Mouse (Mus musculus): ENCODE results near the gene Rasgrf2.

DNA sequence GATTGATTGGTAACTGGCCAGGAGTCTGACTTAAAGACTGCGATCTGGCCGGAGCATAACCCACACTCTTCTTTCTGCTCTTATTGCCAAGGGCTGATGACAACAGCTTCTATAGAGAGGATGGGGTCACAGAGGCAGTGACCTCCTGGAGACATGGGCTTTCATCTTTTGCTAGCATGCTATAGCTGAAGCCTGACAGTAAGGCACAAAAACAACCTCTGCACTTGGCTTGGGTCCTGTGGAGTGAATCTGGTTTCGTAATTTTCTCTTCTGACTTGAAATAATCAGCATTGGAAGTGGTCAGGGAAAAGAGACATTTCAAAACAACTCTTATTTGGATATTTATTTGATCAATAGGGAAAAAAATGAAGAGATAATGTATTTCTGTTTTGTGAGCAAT lies 160.2 kb downstream of the Rasgrf2 start:
- TF ChIP-seq CTCF (IDR thresholded peaks at IDR 0.05; ENCODE audit: low read depth, low read length) (no peak), POLR2A (IDR thresholded peaks at IDR 0.05; ENCODE audit: borderline replicate concordance, low read depth, low read length) (no peak)
